8 mouse cellular contexts compared by ENCODE assay signal in genomic region chr8:110604556-110604955, GRCm38 (mm10). TPM values are rescaled to one million over a fixed set of nuclear protein-coding genes. Genes with fewer than 3 reads are reported as not detected.
DNase-seq lines count a peak whose midpoint lies in the region; ATAC-seq lines count a peak whose summit lies in the region.

No protein-coding gene starts in this region.

- no peak overlapping the region for H3K4me3 ChIP-seq in forebrain, embryonic 16.5 days (replicated peaks; ENCODE audit: low read length)

- no peak overlapping the region for H3K9ac ChIP-seq in forebrain, embryonic 16.5 days (replicated peaks; ENCODE audit: low read depth, low read length)

- H3K9me3 ChIP-seq in forebrain, embryonic 16.5 days (ENCODE audit: control insufficient read depth, low read length), result no peaks in the 10 kb centered on the region

- peak; percentile 49 to 53; a peak in 2 of 4 replicates for ATAC-seq in hematopoietic stem cell, adult 5-6 weeks (replicated peaks in 1 of 2; ENCODE audit: insufficient read depth in 1 of 2, low FRiP score in 2 of 2, low TSS enrichment in 1 of 2, low read depth in 1 of 2, poor library complexity in 2 of 2, severe bottlenecking in 2 of 2)
- ATAC-seq in forebrain, embryonic 16.5 days, result no peak

- no peaks in the 10 kb centered on the region for H3K27me3 ChIP-seq in forebrain, embryonic 16.5 days (replicated peaks; ENCODE audit: control insufficient read depth, insufficient read depth, low read length)

- DNase-seq in heart, adult 9 months (ENCODE audit: low spot score in 2 of 2), result peak; percentile 15 to 30
- no peak for DNase-seq in heart, adult 11 months
- DNase-seq in right cerebral cortex, adult 2 months (ENCODE audit: low spot score in 2 of 2), result peak; percentile 46 to 66
- DNase-seq in right cerebral cortex, postnatal 25 days, result no peak
- DNase-seq in c-Kit-positive CD71-negative TER-119-negative erythroid progenitor cells, embryonic 14.5 days (ENCODE audit: low read depth), result peak; percentile 34
- DNase-seq in retina, embryonic 14.5 days (ENCODE audit: low spot score), result peak; percentile 79

- H3K4me2 ChIP-seq in forebrain, embryonic 16.5 days (ENCODE audit: low read length), result no peak overlapping the region

- 14% methylated on average over 1 of the region's 1 CpGs for WGBS in forebrain, embryonic 16.5 days

- H3K36me3 ChIP-seq in forebrain, embryonic 16.5 days (ENCODE audit: control insufficient read depth, insufficient read depth), result no peaks in the 10 kb centered on the region

- no peak overlapping the region for H3K27ac ChIP-seq in forebrain, embryonic 16.5 days (ENCODE audit: low read length)

- H3K4me1 ChIP-seq in forebrain, embryonic 16.5 days (replicated peaks; ENCODE audit: control insufficient read depth, insufficient read depth, low read length), result no peaks in the 10 kb centered on the region

RNA-seq across cellular contexts. Expression of gene Vac14, which starts 13.8 kb away (rescaled TPM):
- 13.6 and 17.3 TPM in 2 replicates for total RNA-seq in hematopoietic stem cell, adult 5-6 weeks (2017)
- 28.0 and 28.1 TPM in 2 replicates for polyA plus RNA-seq in forebrain, embryonic 16.5 days (2015; fragmentation: Nextera tagmentation; extraction: Ambion mirVana)

Comparison
In these comparisons a context has a peak if more than half of its experiments do, and no peak if none do; other contexts are left out.
1. DNase-seq: peak in heart, adult 9 months (2 of 2), right cerebral cortex, adult 2 months (2 of 2), c-Kit-positive CD71-negative TER-119-negative erythroid progenitor cells, embryonic 14.5 days (single experiment) and retina, embryonic 14.5 days (single experiment); none in heart, adult 11 months (single experiment) and right cerebral cortex, postnatal 25 days (single experiment).